Mouse (Mus musculus): Measurements from ENCODE around the gene Noc3l. TPM values are rescaled to one million over a fixed set of nuclear protein-coding genes. Genes with fewer than 3 reads are reported as not detected.

Noc3l gene
- polyA plus RNA-seq, 1 experiment from 2014 or later, result 6.5 TPM

DNA sequence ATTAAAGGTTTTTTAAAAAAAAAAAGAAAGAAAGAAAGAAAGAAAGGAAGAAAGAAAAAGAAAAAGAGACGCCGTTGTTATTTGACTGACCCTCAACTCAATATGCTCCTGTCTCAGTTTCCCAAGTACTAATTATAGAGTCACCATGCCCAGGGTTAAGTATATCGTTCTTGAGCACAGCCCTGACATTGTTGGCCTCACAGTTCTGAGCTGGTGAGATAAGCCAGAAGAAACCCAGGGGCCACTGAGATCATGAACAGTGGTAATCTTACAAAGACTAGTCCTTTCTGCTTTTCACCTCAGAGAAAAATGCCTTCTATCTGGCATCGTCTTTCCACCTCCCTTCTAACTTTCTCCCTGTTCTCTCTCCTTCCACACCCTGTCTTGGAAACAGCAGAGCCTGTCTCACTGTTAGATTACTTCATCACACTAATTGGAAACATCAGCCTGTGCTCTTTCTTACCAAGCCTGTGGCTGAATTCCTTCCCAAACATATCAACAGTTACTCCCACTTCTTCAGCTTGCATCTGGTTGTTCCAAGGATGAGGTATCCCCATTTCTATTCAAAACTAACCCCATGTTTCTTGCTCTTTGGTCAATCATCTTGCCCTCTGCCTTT lies 1.3 kb upstream of the Noc3l start:
- Histone ChIP-seq H3K27ac (ENCODE audit: low read depth, low read length) (no peak overlapping the region), H3K36me3 (ENCODE audit: control insufficient read depth, insufficient read depth, low read length) (0 out of 2 replicates have a peak, but pooled peaks cover 8% of the 10 kb centered on the region), H3K9ac (replicated peaks; ENCODE audit: low read depth, low read length) (no peak overlapping the region), H3K4me3 (ENCODE audit: low read depth, low read length) (no peak overlapping the region), H3K9me3 (ENCODE audit: control insufficient read depth, low read length) (no peaks in the 10 kb centered on the region), H3K27me3 (ENCODE audit: control insufficient read depth, insufficient read depth, low read length) (no peaks in the 10 kb centered on the region), H3K4me2 (ENCODE audit: low read depth, low read length) (no peak overlapping the region), H3K4me1 (ENCODE audit: control insufficient read depth, insufficient read depth, low read length) (peaks cover 13% of the 10 kb centered on the region)
- 93% methylated on average over 4 of the region's 4 CpGs for WGBS
- no peak for ATAC-seq (ENCODE audit: low read depth)

GRCm38 (mm10) chr19:38819427-38819802 lies 378 bp upstream of the Noc3l start:
- no peaks in the 10 kb centered on the region for H3K9me3 ChIP-seq (ENCODE audit: control insufficient read depth, low read length)
- H3K36me3 ChIP-seq (ENCODE audit: control insufficient read depth, insufficient read depth, low read length), result peaks cover 14% of the 10 kb centered on the region; the same call in 1 of the 2 replicates
- 16% methylated on average over 16 of the region's 16 CpGs for WGBS
- H3K4me2 ChIP-seq (ENCODE audit: low read depth, low read length), result peak overlapping the region; percentile 86
- H3K27ac ChIP-seq (ENCODE audit: low read depth, low read length), result no peak overlapping the region
- H3K27me3 ChIP-seq (ENCODE audit: control insufficient read depth, insufficient read depth, low read length), result no peaks in the 10 kb centered on the region
- H3K9ac ChIP-seq (replicated peaks; ENCODE audit: low read depth, low read length), result peak overlapping the region; percentile 12; the same call in 1 of the 2 replicates
- H3K4me1 ChIP-seq (ENCODE audit: control insufficient read depth, insufficient read depth, low read length), result peaks cover 13% of the 10 kb centered on the region
- H3K4me3 ChIP-seq (ENCODE audit: low read depth, low read length), result peak overlapping the region; percentile 62
- peak; percentile 79 for ATAC-seq (ENCODE audit: low read depth)

- no peaks in the 10 kb centered on the region for H3K9me3 ChIP-seq (ENCODE audit: control insufficient read depth, low read length)
- no peak for ATAC-seq (ENCODE audit: low read depth)
- WGBS, result 44% methylated on average over 8 of the region's 8 CpGs
- H3K4me2 ChIP-seq (ENCODE audit: low read depth, low read length), result peak overlapping the region; percentile 86
- no peak overlapping the region for H3K27ac ChIP-seq (ENCODE audit: low read depth, low read length)
- H3K36me3 ChIP-seq (ENCODE audit: control insufficient read depth, insufficient read depth, low read length), result peaks cover 23% of the 10 kb centered on the region; the same call in 1 of the 2 replicates
- peak overlapping the region; percentile 62 for H3K4me3 ChIP-seq (ENCODE audit: low read depth, low read length)
- peak overlapping the region; percentile 63 for H3K9ac ChIP-seq (replicated peaks; ENCODE audit: low read depth, low read length)
- H3K27me3 ChIP-seq (ENCODE audit: control insufficient read depth, insufficient read depth, low read length), result no peaks in the 10 kb centered on the region
- peaks cover 13% of the 10 kb centered on the region for H3K4me1 ChIP-seq (ENCODE audit: control insufficient read depth, insufficient read depth, low read length)
Observed at GRCm38 (mm10) chr19:38818191-38818590, 846 bp downstream of the Noc3l start.

DNA sequence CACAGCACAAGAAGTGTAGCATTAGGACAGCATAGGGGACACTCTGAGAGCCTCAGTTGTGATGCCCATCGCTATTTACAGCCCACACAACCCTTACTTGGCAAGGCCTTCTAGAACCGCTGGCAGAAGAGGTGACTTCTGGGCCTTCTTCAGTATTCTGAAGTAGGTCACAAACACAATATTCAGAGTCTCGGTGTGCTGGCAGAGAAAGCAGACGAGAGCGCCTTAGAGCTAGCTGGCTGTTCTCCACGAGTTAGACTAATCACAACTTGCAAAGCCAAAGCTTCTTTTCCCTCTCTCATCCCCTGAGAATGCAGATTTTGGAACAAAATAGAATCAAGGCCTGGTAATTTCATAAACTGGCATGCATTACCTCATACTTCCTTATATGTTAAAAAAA lies 20.2 kb downstream of the Noc3l start:
- no peaks in the 10 kb centered on the region for H3K9me3 ChIP-seq (ENCODE audit: control insufficient read depth, low read length)
- H3K4me1 ChIP-seq (ENCODE audit: control insufficient read depth, insufficient read depth, low read length), result no peaks in the 10 kb centered on the region
- no peak overlapping the region for H3K4me2 ChIP-seq (ENCODE audit: low read depth, low read length)
- no peak overlapping the region for H3K27ac ChIP-seq (ENCODE audit: low read depth, low read length)
- no peaks in the 10 kb centered on the region for H3K27me3 ChIP-seq (ENCODE audit: control insufficient read depth, insufficient read depth, low read length)
- ATAC-seq (ENCODE audit: low read depth), result no peak
- H3K9ac ChIP-seq (replicated peaks; ENCODE audit: low read depth, low read length), result no peak overlapping the region
- H3K4me3 ChIP-seq (ENCODE audit: low read depth, low read length), result no peak overlapping the region
- H3K36me3 ChIP-seq (ENCODE audit: control insufficient read depth, insufficient read depth, low read length), result peaks cover 54% of the 10 kb centered on the region
- WGBS, result 91% methylated on average over 6 of the region's 6 CpGs

DNA sequence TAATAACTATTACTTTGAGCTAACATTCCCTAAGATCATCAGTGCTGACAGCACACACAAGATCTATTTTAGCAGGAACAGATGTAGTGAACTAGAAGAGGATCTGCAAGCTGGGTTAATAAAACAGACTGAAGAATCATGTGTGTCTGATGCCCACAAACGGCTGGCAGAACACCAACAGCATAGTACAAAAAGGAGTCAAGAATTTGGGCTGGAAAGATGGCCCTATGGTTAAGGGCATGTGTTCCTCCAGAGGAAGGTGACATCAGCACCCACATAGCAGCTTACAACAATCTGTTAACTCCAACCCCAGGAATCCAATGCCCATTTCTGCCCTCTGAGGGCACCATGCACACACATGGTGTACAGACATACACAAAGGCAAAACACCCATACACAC lies 20.7 kb downstream of the Noc3l start:
- no peak for ATAC-seq (ENCODE audit: low read depth)
- H3K27me3 ChIP-seq (ENCODE audit: control insufficient read depth, insufficient read depth, low read length), result no peaks in the 10 kb centered on the region
- H3K4me2 ChIP-seq (ENCODE audit: low read depth, low read length), result no peak overlapping the region
- no peak overlapping the region for H3K9ac ChIP-seq (replicated peaks; ENCODE audit: low read depth, low read length)
- H3K36me3 ChIP-seq (ENCODE audit: control insufficient read depth, insufficient read depth, low read length), result peaks cover 53% of the 10 kb centered on the region
- WGBS, result 97% methylated on average over 1 of the region's 1 CpGs
- no peaks in the 10 kb centered on the region for H3K4me1 ChIP-seq (ENCODE audit: control insufficient read depth, insufficient read depth, low read length)
- no peak overlapping the region for H3K4me3 ChIP-seq (ENCODE audit: low read depth, low read length)
- H3K9me3 ChIP-seq (ENCODE audit: control insufficient read depth, low read length), result no peaks in the 10 kb centered on the region
- no peak overlapping the region for H3K27ac ChIP-seq (ENCODE audit: low read depth, low read length)

GRCm38 (mm10) chr19:38796546-38796945 lies 22.5 kb downstream of the Noc3l start:
- Histone ChIP-seq H3K4me2 (ENCODE audit: low read depth, low read length) (no peak overlapping the region), H3K4me3 (ENCODE audit: low read depth, low read length) (no peak overlapping the region), H3K9ac (replicated peaks; ENCODE audit: low read depth, low read length) (no peak overlapping the region), H3K36me3 (ENCODE audit: control insufficient read depth, insufficient read depth, low read length) (peaks cover 48% of the 10 kb centered on the region), H3K27ac (ENCODE audit: low read depth, low read length) (no peak overlapping the region), H3K4me1 (ENCODE audit: control insufficient read depth, insufficient read depth, low read length) (no peaks in the 10 kb centered on the region), H3K9me3 (ENCODE audit: control insufficient read depth, low read length) (no peaks in the 10 kb centered on the region), H3K27me3 (ENCODE audit: control insufficient read depth, insufficient read depth, low read length) (no peaks in the 10 kb centered on the region)
- ATAC-seq (ENCODE audit: low read depth), result no peak
- WGBS, result 78% methylated on average over 5 of the region's 5 CpGs

DNA sequence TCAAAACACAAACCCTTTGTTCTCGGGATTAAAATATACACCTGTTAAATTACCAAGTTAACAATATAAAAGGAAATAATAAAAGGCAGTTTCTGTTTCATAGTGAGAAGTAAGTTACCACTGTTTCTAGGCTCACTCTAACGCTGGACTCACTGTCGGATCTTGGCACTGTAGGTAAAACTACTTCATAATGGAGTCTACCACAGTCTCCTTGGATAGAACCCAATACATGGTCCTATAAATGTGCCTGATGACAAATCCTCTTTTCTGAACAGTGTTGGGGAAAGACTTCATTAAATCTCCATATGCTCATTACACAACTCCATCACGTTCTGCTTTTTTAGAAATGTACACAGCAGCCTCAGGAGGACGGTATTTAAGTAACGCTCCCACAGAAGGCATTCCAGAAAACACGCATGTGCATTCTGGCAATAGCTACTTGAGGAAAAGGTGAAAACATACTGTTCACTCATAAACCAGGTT lies 25.4 kb downstream of the Noc3l start:
- ATAC-seq (ENCODE audit: low read depth), result no peak
- Histone ChIP-seq H3K4me2 (ENCODE audit: low read depth, low read length) (no peak overlapping the region), H3K27ac (ENCODE audit: low read depth, low read length) (no peak overlapping the region), H3K9me3 (ENCODE audit: control insufficient read depth, low read length) (no peaks in the 10 kb centered on the region), H3K9ac (replicated peaks; ENCODE audit: low read depth, low read length) (no peak overlapping the region), H3K27me3 (ENCODE audit: control insufficient read depth, insufficient read depth, low read length) (no peaks in the 10 kb centered on the region), H3K36me3 (ENCODE audit: control insufficient read depth, insufficient read depth, low read length) (peaks cover 54% of the 10 kb centered on the region), H3K4me3 (ENCODE audit: low read depth, low read length) (no peak overlapping the region), H3K4me1 (ENCODE audit: control insufficient read depth, insufficient read depth, low read length) (no peaks in the 10 kb centered on the region)
- 95% methylated on average over 7 of the region's 7 CpGs for WGBS

- Histone ChIP-seq H3K27me3 (ENCODE audit: control insufficient read depth, insufficient read depth, low read length) (no peaks in the 10 kb centered on the region), H3K4me1 (ENCODE audit: control insufficient read depth, insufficient read depth, low read length) (no peaks in the 10 kb centered on the region), H3K4me3 (ENCODE audit: low read depth, low read length) (no peak overlapping the region), H3K9ac (replicated peaks; ENCODE audit: low read depth, low read length) (no peak overlapping the region), H3K36me3 (ENCODE audit: control insufficient read depth, insufficient read depth, low read length) (peaks cover 22% of the 10 kb centered on the region), H3K27ac (ENCODE audit: low read depth, low read length) (no peak overlapping the region), H3K9me3 (ENCODE audit: control insufficient read depth, low read length) (no peaks in the 10 kb centered on the region), H3K4me2 (ENCODE audit: low read depth, low read length) (no peak overlapping the region)
- ATAC-seq (ENCODE audit: low read depth), result no peak
- WGBS, result 96% methylated on average over 6 of the region's 6 CpGs
Observed at GRCm38 (mm10) chr19:38787756-38788155, 31.3 kb downstream of the Noc3l start.

DNA sequence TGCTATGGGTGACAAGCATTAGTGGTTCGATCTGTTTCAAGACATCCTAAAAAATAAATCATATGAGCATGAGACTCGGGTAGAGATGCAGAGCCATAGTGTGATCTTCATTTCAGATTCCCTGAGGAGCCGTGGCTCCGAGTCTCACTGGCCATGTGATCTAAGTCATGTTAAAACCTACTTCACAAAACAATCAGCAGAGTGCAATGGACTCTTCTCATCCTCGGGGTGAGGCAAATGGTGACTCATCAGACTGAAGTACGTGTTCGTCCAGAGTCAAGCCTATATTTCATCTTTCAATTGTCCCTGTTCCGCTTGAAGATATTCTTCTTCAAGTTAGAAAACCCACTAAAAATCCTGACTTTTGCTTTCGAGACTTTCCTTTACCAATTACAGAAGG lies 35.5 kb downstream of the Noc3l start:
- no peak overlapping the region for H3K4me2 ChIP-seq (ENCODE audit: low read depth, low read length)
- H3K9ac ChIP-seq (replicated peaks; ENCODE audit: low read depth, low read length), result no peak overlapping the region
- no peaks in the 10 kb centered on the region for H3K9me3 ChIP-seq (ENCODE audit: control insufficient read depth, low read length)
- no peaks in the 10 kb centered on the region for H3K4me1 ChIP-seq (ENCODE audit: control insufficient read depth, insufficient read depth, low read length)
- ATAC-seq (ENCODE audit: low read depth), result no peak
- WGBS, result 88% methylated on average over 9 of the region's 9 CpGs
- H3K27me3 ChIP-seq (ENCODE audit: control insufficient read depth, insufficient read depth, low read length), result no peaks in the 10 kb centered on the region
- no peak overlapping the region for H3K4me3 ChIP-seq (ENCODE audit: low read depth, low read length)
- H3K27ac ChIP-seq (ENCODE audit: low read depth, low read length), result no peak overlapping the region
- H3K36me3 ChIP-seq (ENCODE audit: control insufficient read depth, insufficient read depth, low read length), result peaks cover 4% of the 10 kb centered on the region
